Mouse (Mus musculus): Measurements from ENCODE around the gene Ndrg3. TPM values are rescaled to one million over a fixed set of nuclear protein-coding genes. Genes with fewer than 3 reads are reported as not detected.
"Not testable (repeated sequence)": the region's sequence is repeated elsewhere in the genome, so short reads cannot be mapped to it uniquely, and the experiment has no call there.

The Ndrg3 gene
- polyA plus RNA-seq, 1 experiment from 2014 or later, result 88.0 TPM

DNA sequence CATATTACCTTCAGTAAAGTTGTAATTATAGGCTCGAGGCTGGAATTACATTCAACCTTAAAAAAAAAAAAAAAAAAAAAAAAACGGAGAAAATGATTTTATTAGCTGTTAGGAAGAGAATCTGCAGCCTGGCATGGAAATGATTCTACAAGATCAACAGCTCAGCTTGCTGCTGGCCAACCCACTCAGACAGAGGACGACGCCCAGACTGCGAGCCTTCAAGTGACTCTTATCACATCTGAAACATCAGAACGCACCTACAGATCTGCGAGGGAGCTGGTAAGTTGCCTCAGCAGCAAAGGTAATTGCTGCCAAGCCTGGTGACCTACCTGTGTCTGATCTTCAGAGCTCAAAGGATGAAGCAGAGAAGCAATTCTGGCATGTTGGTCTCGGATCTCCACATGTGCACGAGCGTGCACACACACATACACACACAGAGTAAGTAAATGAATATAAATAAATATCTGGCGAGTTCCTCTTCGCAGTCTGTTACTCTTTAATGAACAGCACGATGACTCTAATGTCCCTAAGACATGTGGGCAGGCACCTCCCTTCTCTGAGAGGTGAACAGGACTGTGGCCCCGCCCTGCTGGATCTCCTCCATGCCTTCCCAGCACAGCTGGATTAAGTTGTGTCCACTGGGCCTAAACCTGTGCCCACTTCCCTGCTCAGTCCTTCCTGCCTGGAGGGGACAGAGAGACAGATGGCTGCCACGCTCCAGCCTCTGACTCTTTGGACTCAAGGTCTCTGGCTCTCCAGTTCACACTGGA, 97.2 kb downstream of the Ndrg3 start:
- no peak for ATAC-seq (ENCODE audit: low read depth)
- no peaks in the 10 kb centered on the region for H3K27me3 ChIP-seq
- H3K36me3 ChIP-seq, result no peaks in the 10 kb centered on the region
- no peak overlapping the region for H3K4me3 ChIP-seq
- H3K4me1 ChIP-seq (replicated peaks), result peaks cover 13% of the 10 kb centered on the region
- H3K27ac ChIP-seq (replicated peaks), result no peak overlapping the region
- H3K9me3 ChIP-seq, result no peaks in the 10 kb centered on the region
- no peak overlapping the region for H3K4me2 ChIP-seq
- 84% methylated on average over 15 of the region's 15 CpGs for WGBS
- no peak overlapping the region for H3K9ac ChIP-seq

DNA sequence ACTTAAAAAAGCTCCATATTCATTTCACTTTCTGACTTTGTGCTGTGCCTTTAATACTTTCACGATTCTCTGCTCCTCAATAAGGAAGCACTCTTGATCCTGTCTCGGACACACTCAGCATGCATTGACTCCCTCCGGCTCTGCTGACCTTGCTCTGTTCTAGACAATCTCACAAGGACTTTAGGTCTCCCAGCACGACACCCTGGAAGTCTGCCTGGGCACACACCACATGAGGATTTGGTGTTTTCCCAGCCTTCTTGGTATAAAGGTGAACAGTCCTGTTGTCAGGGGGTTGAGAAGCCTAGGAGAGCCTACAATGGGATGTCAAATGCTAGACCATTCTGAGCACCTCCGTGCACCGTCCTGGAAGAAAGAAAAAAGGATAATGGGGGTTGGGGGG, 99.0 kb downstream of the Ndrg3 start:
- 74% methylated on average over 6 of the region's 6 CpGs for WGBS
- H3K9me3 ChIP-seq, result no peaks in the 10 kb centered on the region
- ATAC-seq (ENCODE audit: low read depth), result no peak

DNA sequence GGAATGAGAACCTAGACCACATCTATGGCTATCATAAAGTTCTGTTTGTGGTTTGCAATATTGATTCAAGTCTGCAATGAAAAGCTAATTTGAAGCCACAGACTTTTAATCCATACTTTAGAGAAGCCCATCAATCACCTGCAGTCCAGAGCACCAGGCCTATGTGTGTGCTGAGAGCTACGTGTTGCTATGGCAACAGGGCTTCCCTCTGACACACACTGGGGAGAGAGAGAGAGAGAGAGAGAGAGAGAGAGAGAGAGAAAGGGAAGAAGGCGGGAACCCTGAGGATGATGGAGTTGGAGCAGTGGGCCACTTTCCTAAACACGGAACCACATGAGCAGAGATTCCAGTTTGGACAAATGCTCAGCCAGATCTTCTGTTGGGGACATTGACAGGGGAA, 99.6 kb downstream of the Ndrg3 start:
- H3K4me1 ChIP-seq (replicated peaks), result peaks cover 13% of the 10 kb centered on the region
- WGBS, result 18% methylated on average over 3 of the region's 3 CpGs
- H3K27me3 ChIP-seq, result no peaks in the 10 kb centered on the region
- H3K9ac ChIP-seq, result no peak overlapping the region
- no peaks in the 10 kb centered on the region for H3K9me3 ChIP-seq
- no peak overlapping the region for H3K27ac ChIP-seq (replicated peaks)
- ATAC-seq (ENCODE audit: low read depth), result peak; percentile 74; the same call in 1 of the 2 replicates
- no peak overlapping the region for H3K4me3 ChIP-seq
- no peaks in the 10 kb centered on the region for H3K36me3 ChIP-seq
- H3K4me2 ChIP-seq, result no peak overlapping the region

More for the DNA sequence above, 99.0 kb downstream of the Ndrg3 start:
- peaks cover 13% of the 10 kb centered on the region for H3K4me1 ChIP-seq (replicated peaks)
- no peaks in the 10 kb centered on the region for H3K27me3 ChIP-seq
- no peaks in the 10 kb centered on the region for H3K36me3 ChIP-seq
- H3K4me3 ChIP-seq, result no peak overlapping the region
- no peak overlapping the region for H3K4me2 ChIP-seq
- no peak overlapping the region for H3K9ac ChIP-seq
- H3K27ac ChIP-seq (replicated peaks), result no peak overlapping the region

GRCm38 (mm10) chr2:156888490-156888889, 103.4 kb downstream of the Ndrg3 start:
- Histone ChIP-seq H3K4me3 (no peak overlapping the region), H3K9me3 (no peaks in the 10 kb centered on the region), H3K27ac (replicated peaks) (no peak overlapping the region), H3K27me3 (no peaks in the 10 kb centered on the region), H3K9ac (no peak overlapping the region), H3K4me2 (no peak overlapping the region), H3K4me1 (replicated peaks) (peaks cover 13% of the 10 kb centered on the region), H3K36me3 (no peaks in the 10 kb centered on the region)
- no peak for ATAC-seq (ENCODE audit: low read depth)
- WGBS, result 85% methylated on average over 3 of the region's 3 CpGs

DNA sequence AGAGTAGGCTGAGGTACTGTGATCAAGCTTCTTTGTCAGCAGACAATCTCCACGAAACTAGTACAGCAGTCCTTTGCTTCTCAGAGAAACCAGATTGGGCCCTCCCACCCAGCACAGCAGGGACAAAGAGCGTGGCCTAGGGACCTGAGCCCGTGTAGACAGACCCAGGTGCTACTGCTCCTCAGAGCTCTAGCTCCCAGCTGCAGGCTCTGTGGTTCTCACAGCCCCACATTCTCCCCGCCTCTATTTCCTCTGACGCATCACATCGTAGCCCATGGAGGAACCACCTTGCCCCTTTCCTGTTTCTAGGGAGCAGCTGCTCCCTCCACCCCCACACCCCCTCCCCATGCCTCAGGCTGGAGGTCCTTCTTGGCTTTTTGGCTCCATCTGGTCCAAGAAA, 104.8 kb downstream of the Ndrg3 start, which contains the start of gene Sla2:
Gene Sla2, minus strand, starts transcription at position 176 of the 400 bp plus-strand sequence.
- no peak for ATAC-seq (ENCODE audit: low read depth)

DNA sequence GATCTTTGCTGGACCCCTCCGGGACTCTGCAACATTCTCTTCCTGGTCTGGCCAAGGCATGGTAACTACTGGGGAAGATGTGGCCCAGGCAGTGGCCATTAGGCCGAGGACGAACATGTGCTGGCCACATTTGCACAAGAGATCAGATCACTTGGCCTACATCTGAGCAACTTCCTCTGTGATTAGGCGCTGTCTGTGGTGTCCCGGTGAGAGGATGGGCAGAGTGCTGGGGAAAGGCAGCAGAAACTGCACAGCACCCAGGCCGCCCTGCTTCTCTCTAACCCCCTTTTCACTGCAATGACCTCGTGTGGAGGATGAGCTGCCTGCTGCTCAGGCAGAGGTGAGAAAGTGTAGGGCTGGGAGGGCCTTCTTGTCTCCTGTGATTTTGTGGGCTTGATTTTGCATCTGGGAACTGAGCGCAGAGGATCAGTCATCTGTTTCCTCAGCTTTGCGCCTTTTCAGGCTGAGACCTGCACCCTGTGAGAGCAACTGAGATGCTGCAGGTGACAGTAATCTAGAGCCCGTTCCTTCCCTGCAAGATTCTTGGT, 105.7 kb downstream of the Ndrg3 start:
- 79% methylated on average over 10 of the region's 10 CpGs for WGBS
- no peak overlapping the region for H3K9ac ChIP-seq

More for the DNA sequence above, 104.8 kb downstream of the Ndrg3 start, which contains the start of gene Sla2:
- no peaks in the 10 kb centered on the region for H3K36me3 ChIP-seq
- peaks cover 3% of the 10 kb centered on the region for H3K4me1 ChIP-seq (replicated peaks)
- H3K4me2 ChIP-seq, result no peak within 1 kb of the TSS
- WGBS, result 66% methylated on average over 6 of the region's 6 CpGs
- no peak within 1 kb of the TSS for H3K4me3 ChIP-seq
- no peak within 1 kb of the TSS for H3K9ac ChIP-seq
- H3K27me3 ChIP-seq, result no peaks in the 10 kb centered on the region
- no peaks in the 10 kb centered on the region for H3K9me3 ChIP-seq
- no peak within 1 kb of the TSS for H3K27ac ChIP-seq (replicated peaks)

GRCm38 (mm10) chr2:156885666-156886065, 106.2 kb downstream of the Ndrg3 start:
- not testable (repeated sequence) for H3K4me3 ChIP-seq; H3K4me1 ChIP-seq (replicated peaks); H3K36me3 ChIP-seq; H3K4me2 ChIP-seq; ATAC-seq (ENCODE audit: low read depth); H3K9ac ChIP-seq; H3K27me3 ChIP-seq; H3K27ac ChIP-seq (replicated peaks); H3K9me3 ChIP-seq
- 71% methylated on average over 2 of the region's 2 CpGs for WGBS

More for the DNA sequence above, 105.7 kb downstream of the Ndrg3 start:
- no peak overlapping the region for H3K4me3 ChIP-seq
- H3K27me3 ChIP-seq, result no peaks in the 10 kb centered on the region
- H3K4me2 ChIP-seq, result no peak overlapping the region
- no peaks in the 10 kb centered on the region for H3K4me1 ChIP-seq (replicated peaks)
- no peaks in the 10 kb centered on the region for H3K36me3 ChIP-seq
- H3K27ac ChIP-seq (replicated peaks), result no peak overlapping the region
- no peaks in the 10 kb centered on the region for H3K9me3 ChIP-seq
- no peak for ATAC-seq (ENCODE audit: low read depth)

- no peaks in the 10 kb centered on the region for H3K36me3 ChIP-seq
- no peak for ATAC-seq (ENCODE audit: low read depth)
- no peak overlapping the region for H3K9ac ChIP-seq
- no peak overlapping the region for H3K27ac ChIP-seq (replicated peaks)
- H3K27me3 ChIP-seq, result no peaks in the 10 kb centered on the region
- H3K9me3 ChIP-seq, result no peaks in the 10 kb centered on the region
- H3K4me1 ChIP-seq (replicated peaks), result no peaks in the 10 kb centered on the region
- no peak overlapping the region for H3K4me3 ChIP-seq
- H3K4me2 ChIP-seq, result no peak overlapping the region
- WGBS, result 90% methylated on average over 10 of the region's 10 CpGs
Measured at GRCm38 (mm10) chr2:156884396-156885211, 107.3 kb downstream of the Ndrg3 start.

DNA sequence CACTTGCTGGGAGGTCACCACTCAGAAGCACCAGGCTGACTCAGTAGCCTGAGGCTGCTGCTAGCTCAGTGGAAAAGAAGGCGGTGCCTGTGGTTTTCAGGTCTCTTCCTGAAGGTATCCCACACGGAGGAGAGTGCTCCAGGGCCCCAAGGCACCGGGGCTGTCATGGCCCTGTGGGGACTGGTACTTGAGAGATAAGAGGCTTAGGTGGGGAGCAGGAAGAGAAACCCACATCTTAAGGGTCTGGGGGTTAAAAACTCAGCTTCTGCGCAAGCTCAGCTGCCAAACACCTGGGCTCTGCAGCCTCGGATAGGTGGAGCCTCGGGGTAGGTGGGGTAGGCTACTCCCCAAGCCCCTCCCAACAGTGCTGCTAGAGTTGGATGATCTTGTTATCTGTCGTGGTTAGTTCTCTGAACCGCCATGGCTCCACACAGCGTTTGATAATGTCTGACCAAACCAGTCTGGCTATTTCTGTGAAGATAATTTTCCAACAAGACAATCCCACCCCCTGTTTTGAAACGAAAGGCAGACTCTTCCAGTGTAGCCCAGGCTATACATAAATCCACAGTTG, 109.3 kb downstream of the Ndrg3 start:
- no peak overlapping the region for H3K4me2 ChIP-seq
- ATAC-seq (ENCODE audit: low read depth), result no peak
- WGBS, result 42% methylated on average over 10 of the region's 10 CpGs
- no peaks in the 10 kb centered on the region for H3K36me3 ChIP-seq
- no peak overlapping the region for H3K27ac ChIP-seq (replicated peaks)
- H3K27me3 ChIP-seq, result no peaks in the 10 kb centered on the region
- no peaks in the 10 kb centered on the region for H3K9me3 ChIP-seq
- no peak overlapping the region for H3K4me3 ChIP-seq
- H3K9ac ChIP-seq, result no peak overlapping the region
- no peaks in the 10 kb centered on the region for H3K4me1 ChIP-seq (replicated peaks)

GRCm38 (mm10) chr2:156879541-156879940, 112.3 kb downstream of the Ndrg3 start:
- Histone ChIP-seq H3K9ac (no peak overlapping the region), H3K36me3 (peaks cover 10% of the 10 kb centered on the region), H3K4me1 (replicated peaks) (no peaks in the 10 kb centered on the region), H3K9me3 (no peaks in the 10 kb centered on the region), H3K4me2 (no peak overlapping the region), H3K27ac (replicated peaks) (no peak overlapping the region), H3K27me3 (no peaks in the 10 kb centered on the region), H3K4me3 (no peak overlapping the region)
- WGBS, result 79% methylated on average over 3 of the region's 3 CpGs
- no peak for ATAC-seq (ENCODE audit: low read depth)

DNA sequence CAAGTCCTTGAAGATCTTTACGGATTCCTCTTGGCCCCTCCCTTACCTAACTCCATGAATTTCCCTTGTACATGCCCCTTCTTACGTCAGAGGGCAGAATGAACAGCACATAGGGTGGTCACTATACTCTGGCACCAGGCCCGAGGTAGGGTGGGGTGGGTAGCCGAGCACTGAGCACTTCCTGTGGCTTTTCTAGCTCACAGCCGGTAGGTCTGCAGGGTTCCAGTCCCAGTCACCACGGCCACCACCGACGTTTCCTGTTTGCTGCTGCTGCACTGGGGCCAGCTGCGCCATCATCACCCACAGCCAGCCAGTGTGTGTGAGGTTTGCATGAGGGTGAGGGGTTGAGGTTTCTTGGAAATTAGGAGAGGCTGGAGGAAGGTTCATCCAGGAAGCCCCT, 114.1 kb downstream of the Ndrg3 start:
- Histone ChIP-seq H3K4me1 (replicated peaks) (no peaks in the 10 kb centered on the region), H3K9ac (no peak overlapping the region), H3K9me3 (no peaks in the 10 kb centered on the region), H3K27me3 (no peaks in the 10 kb centered on the region), H3K4me3 (no peak overlapping the region), H3K4me2 (no peak overlapping the region), H3K36me3 (peaks cover 27% of the 10 kb centered on the region), H3K27ac (replicated peaks) (no peak overlapping the region)
- WGBS, result 67% methylated on average over 9 of the region's 9 CpGs
- no peak for ATAC-seq (ENCODE audit: low read depth)
